Mouse (Mus musculus) yolk sac, embryonic 10.5 days (tissue): Measurements from ENCODE around the gene Trmo.

ENCODE experiments used
- DNase-seq: peaks from one replicate; pipeline ENCODE4 v3.0.0-alpha.2; 2017; ENCODE audit warnings: low spot score

The Trmo gene

DNA sequence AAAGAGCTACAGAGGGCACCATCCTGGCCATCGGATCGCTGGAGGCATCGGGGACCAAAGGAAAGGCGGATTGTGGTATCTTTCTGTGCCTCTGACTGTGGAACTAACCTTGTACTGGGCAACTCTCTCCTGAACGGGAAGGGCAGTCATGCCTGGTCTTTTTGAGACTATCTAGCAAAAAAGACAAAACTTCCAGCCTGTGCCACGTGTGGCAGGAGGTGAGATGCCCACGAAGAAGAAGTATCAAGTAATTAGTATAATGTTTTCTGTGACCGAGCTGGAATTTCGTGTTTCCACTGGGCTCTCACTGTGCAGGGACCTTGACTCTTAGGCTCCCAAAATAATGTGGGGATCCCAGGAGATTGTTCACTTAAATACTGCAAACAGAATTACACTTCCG is 50.2 kb downstream of the Trmo start:
- DNase-seq: no peak

DNA sequence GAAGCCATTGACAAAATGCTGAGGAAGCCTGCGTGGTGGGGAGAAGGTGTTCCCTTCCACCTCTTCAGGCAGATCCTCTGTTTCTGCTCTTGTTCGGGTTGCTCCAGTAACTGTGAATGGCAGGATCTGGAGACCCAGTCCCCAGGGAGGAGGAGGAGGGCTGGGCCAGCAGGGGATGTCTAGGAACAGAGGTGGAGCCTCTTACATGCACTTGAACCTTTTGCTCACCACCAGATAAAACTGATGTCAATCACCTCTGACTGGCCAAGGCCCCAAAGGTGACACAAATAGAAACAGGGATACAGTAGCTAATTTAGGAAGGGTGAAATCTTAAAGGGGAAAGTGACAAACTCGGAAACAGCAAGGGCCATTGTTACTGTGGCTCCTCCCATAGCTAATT is 51.2 kb downstream of the Trmo start:
- DNase-seq: no peak

DNA sequence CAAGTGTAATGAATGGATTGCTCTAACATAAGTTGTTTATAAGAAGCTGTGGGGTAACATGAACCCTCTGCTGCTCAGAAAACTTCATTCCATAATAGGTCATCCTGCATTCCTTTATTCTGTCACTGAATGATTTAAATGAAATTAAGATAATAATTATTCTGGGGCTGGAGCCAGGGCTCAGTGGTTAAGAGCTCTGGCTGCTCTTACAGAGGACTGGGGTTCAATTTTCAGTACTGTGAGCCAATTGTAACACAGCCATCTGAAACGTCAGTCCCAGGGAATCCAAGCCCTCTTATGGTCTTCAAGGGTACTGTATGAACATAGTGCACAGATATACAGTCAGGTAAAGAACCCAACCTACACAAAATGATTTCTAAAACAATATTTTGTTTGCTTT is 53.4 kb downstream of the Trmo start:
- DNase-seq: no peak

DNA sequence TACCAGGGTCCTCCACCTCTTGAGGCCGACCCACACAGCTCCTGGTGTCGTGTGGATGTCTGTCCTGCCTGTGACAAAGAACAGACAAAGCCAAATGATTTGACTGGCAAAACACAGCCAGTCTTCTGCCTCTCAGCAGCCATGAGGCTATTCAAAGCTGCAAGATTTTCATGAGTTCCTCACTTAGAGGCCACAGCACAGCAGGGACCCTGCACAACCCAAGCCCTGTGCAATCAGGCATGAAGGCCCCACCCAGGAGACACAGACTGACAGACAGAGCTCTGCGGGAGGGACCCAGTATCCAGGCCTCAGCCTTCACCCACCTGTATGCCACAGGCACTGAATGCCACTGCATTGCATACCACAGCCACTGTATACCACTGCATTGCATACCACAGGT is 60.3 kb downstream of the Trmo start:
- no peak for DNase-seq
